8 mouse cellular contexts compared by ENCODE assay signal in genomic region chr10:42987594-42988052, GRCm38 (mm10).
DNase-seq lines count a peak whose midpoint lies in the region; ATAC-seq and TF ChIP-seq lines count a peak whose summit lies in the region.

No protein-coding gene starts in this region.

- peaks cover 3% of the 10 kb centered on the region; the same call in 1 of the 2 replicates for H3K4me1 ChIP-seq in limb, embryonic 11.5 days (ENCODE audit: control insufficient read depth, insufficient read depth, low read length)

- peak; percentile 70 for ATAC-seq in limb, embryonic 11.5 days (ENCODE audit: insufficient number of reproducible peaks, low FRiP score, low TSS enrichment, low read depth)

- no peaks in the 10 kb centered on the region for H3K27me3 ChIP-seq in limb, embryonic 11.5 days (ENCODE audit: control insufficient read depth, insufficient read depth, low read length)
- no peaks in the 10 kb centered on the region for H3K27me3 ChIP-seq in myocyte (ENCODE audit: control insufficient read depth, insufficient read depth, insufficient read length)

- H3K4me3 ChIP-seq in limb, embryonic 11.5 days (ENCODE audit: low read depth, low read length), result no peak overlapping the region
- H3K4me3 ChIP-seq in myocyte, result no peak overlapping the region

- no peak for TF ChIP-seq POLR2A in myocyte (IDR thresholded peaks at IDR 0.05; ENCODE audit: insufficient read length, low read depth)

- WGBS in limb, embryonic 11.5 days, result 22% methylated on average over 6 of the region's 6 CpGs

- no peak overlapping the region for H3K27ac ChIP-seq in limb, embryonic 11.5 days (replicated peaks; ENCODE audit: low read depth, low read length)

- H3K9me3 ChIP-seq in limb, embryonic 11.5 days (ENCODE audit: control insufficient read depth, low read length), result no peaks in the 10 kb centered on the region

- no peak overlapping the region for H3K4me2 ChIP-seq in limb, embryonic 11.5 days (ENCODE audit: low read depth, severe bottlenecking)
- peak overlapping the region; percentile 77 for H3K4me2 ChIP-seq in myocyte (ENCODE audit: low read depth)

- H3K9ac ChIP-seq in limb, embryonic 11.5 days (ENCODE audit: low read length), result no peak overlapping the region

- no peak overlapping the region for H3ac ChIP-seq in myocyte (ENCODE audit: control insufficient read depth, insufficient read length)

- no peaks in the 10 kb centered on the region for H3K36me3 ChIP-seq in limb, embryonic 11.5 days (ENCODE audit: control insufficient read depth, insufficient read depth, low read length)
- no peaks in the 10 kb centered on the region for H3K36me3 ChIP-seq in myocyte (ENCODE audit: control insufficient read depth, insufficient read depth)

- H3K79me2 ChIP-seq in myocyte (ENCODE audit: control insufficient read depth, insufficient read depth), result no peaks in the 10 kb centered on the region

- DNase-seq in A20 (ENCODE audit: low read depth, low spot score) (peak; percentile 47), NIH3T3 (ENCODE audit: low read depth) (peak; percentile 46)
- DNase-seq in fibroblast of lung, adult 2 months (ENCODE audit: low read depth), result peak; percentile 66
- DNase-seq in heart, postnatal 4 days, result peak; percentile 64
- DNase-seq in limb, embryonic 11.5 days (ENCODE audit: low spot score), result peak; percentile 70
- DNase-seq in urinary bladder, postnatal 25 days (ENCODE audit: low spot score), result peak; percentile 44
- DNase-seq in right cerebral cortex, postnatal 36 days (ENCODE audit: low spot score in 2 of 2), result no peak

TF ChIP-seq in myocyte, 11 proteins besides CTCF, POLR2A, EP300 and RAD21:
- TF ChIP-seq CEBPB (IDR thresholded peaks at IDR 0.05; ENCODE audit: insufficient read depth, poor library complexity, severe bottlenecking), result peak; percentile 43; the same call in 1 of the 2 replicates
- peak; percentile 73 to 91 (median 85) for TF ChIP-seq MYOG (IDR thresholded peaks at IDR 0.05; ENCODE audit: control insufficient read depth in 1 of 3, insufficient read depth in 1 of 3, insufficient read length in 2 of 3, low read depth in 2 of 3)
- peak; percentile 50 for TF ChIP-seq TCF3 (IDR thresholded peaks at IDR 0.05; ENCODE audit: insufficient read length, low read depth)
- TF ChIP-seq TCF12 (IDR thresholded peaks at IDR 0.05; ENCODE audit: insufficient read depth, poor library complexity, severe bottlenecking), result peak; percentile 91
- TF ChIP-seq POLR2AphosphoS2 (IDR thresholded peaks at IDR 0.05; ENCODE audit: insufficient read length, low read depth), result no peak
- no peak for TF ChIP-seq USF1 (IDR thresholded peaks at IDR 0.05; ENCODE audit: low read depth)
- TF ChIP-seq E2F4 (IDR thresholded peaks at IDR 0.05; ENCODE audit: insufficient read depth), result no peak
- TF ChIP-seq MAX (IDR thresholded peaks at IDR 0.05; ENCODE audit: low read depth), result no peak
- peak; percentile 78 to 90 (median 83) for TF ChIP-seq MYOD1 (IDR thresholded peaks at IDR 0.05; ENCODE audit: control insufficient read depth in 1 of 3, insufficient read length in 2 of 3, low read depth in 2 of 3)
- no peak for TF ChIP-seq SRF (IDR thresholded peaks at IDR 0.05; ENCODE audit: control insufficient read depth, insufficient read length, low read depth)
- TF ChIP-seq REST (IDR thresholded peaks at IDR 0.05; ENCODE audit: insufficient read depth, insufficient read length), result no peak

Comparison
In these comparisons a context has a peak if more than half of its experiments do, and no peak if none do; other contexts are left out.
1. DNase-seq: peak in A20 (single experiment), NIH3T3 (single experiment), fibroblast of lung, adult 2 months (single experiment), heart, postnatal 4 days (single experiment), limb, embryonic 11.5 days (single experiment) and urinary bladder, postnatal 25 days (single experiment); none in right cerebral cortex, postnatal 36 days (0 of 2).